Mouse (Mus musculus) lung, embryonic 16.5 days (tissue): ENCODE results near the gene Olfr1221. TPM values are rescaled to one million over a fixed set of nuclear protein-coding genes. Genes with fewer than 3 reads are reported as not detected.
"Not testable (repeated sequence)": the region's sequence is repeated elsewhere in the genome, so short reads cannot be mapped to it uniquely, and the experiment has no call there.

Experiments used
- ATAC-seq: fragments of 200-750 bp; cut with Nextera tagmentation; 2 replicates; pipeline ENCODE4 v1.8.0; 2017; ENCODE audit warnings: low read depth, mild to moderate bottlenecking, moderate library complexity
- H3K27ac ChIP-seq: fragments of 300-500 bp; sonication (generic); 2 replicates; pipeline ENCODE4 v1.5.1; 2014; ENCODE audit warnings: mild to moderate bottlenecking, control low read depth, low read length
- H3K27me3 ChIP-seq: fragments of 300-500 bp; sonication (generic); 2 replicates; pipeline ENCODE4 v1.6.1; 2014; ENCODE audit warnings: low read depth, low read length, mixed read lengths; ENCODE audit not compliant: control insufficient read depth, insufficient read depth
- H3K36me3 ChIP-seq: fragments of 300-500 bp; sonication (generic); 2 replicates; pipeline ENCODE4 v1.6.1; 2014; ENCODE audit warnings: low read length; ENCODE audit not compliant: control insufficient read depth, insufficient read depth
- H3K4me1 ChIP-seq: fragments of 300-500 bp; sonication (generic); replicated peaks from 2 replicates; pipeline ENCODE4 v1.6.1; 2014; ENCODE audit warnings: low read length, mixed read lengths; ENCODE audit not compliant: control insufficient read depth, insufficient read depth
- H3K4me2 ChIP-seq: fragments of 300-500 bp; sonication (generic); 2 replicates; pipeline ENCODE4 v1.6.1; 2014; ENCODE audit warnings: low read depth, low read length, control low read depth
- H3K4me3 ChIP-seq: fragments of 300-500 bp; sonication (generic); 2 replicates; pipeline ENCODE4 v1.5.1; 2014; ENCODE audit warnings: mild to moderate bottlenecking, low read length, control low read depth
- H3K9ac ChIP-seq: fragments of 300-500 bp; sonication (generic); 2 replicates; pipeline ENCODE4 v1.6.1; 2014; ENCODE audit warnings: low read length, control low read depth
- H3K9me3 ChIP-seq: fragments of 300-500 bp; sonication (generic); 2 replicates; pipeline ENCODE4 v1.6.1; 2016; ENCODE audit warnings: low read length; ENCODE audit not compliant: control insufficient read depth
- WGBS: fragments of 180-500 bp; shearing (Covaris S2); extraction: QIAGEN DNeasy Blood & Tissue Kit; methylation state at CpG from one replicate; pipeline ENCODE4 v1.1.7; 2014; 5-methylcytosine and 5-hydroxymethylcytosine counted together
- polyA plus RNA-seq: library from polyadenylated mRNA; unstranded; fragments of >200 nt; fragmentation: Nextera tagmentation; extraction: Ambion mirVana; gene quantifications from 2 replicates; pipeline ENCODE4 v1.2.1, GENCODE M21; 2015

The Olfr1221 gene
- polyA plus RNA-seq, result not detected in 2 replicates

DNA sequence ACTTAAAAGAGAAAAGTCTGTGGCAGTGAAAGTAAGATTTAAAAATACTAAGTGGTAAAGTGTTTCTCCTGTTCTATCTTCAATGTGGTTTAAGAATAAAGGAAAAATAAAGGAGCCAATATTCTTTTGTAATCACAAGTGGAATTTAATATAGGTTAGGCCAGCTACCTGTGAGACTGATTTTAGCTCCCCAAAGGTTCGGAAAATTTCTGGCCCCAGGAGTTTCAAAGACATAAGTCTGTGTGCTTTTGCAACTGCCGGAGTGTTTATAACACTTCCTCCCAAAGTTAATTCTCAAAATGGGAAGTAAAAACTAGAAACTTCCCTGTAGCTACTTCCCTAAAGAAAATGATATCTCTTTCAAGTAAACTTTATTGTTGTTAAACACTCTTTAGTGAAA is at the start of gene Olfr1221:
Gene Olfr1221 (minus strand): TSS at position 101 of the 400 bp plus-strand sequence.
- no peak for ATAC-seq
- H3K27me3 ChIP-seq, result no peaks in the 10 kb centered on the region
- no peak within 1 kb of the TSS for H3K9ac ChIP-seq
- no peak within 1 kb of the TSS for H3K4me2 ChIP-seq
- H3K9me3 ChIP-seq, result no peaks in the 10 kb centered on the region
- H3K27ac ChIP-seq, result no peak within 1 kb of the TSS
- no peaks in the 10 kb centered on the region for H3K4me1 ChIP-seq
- 71% methylated on average over 2 of the region's 2 CpGs for WGBS
- no peaks in the 10 kb centered on the region for H3K36me3 ChIP-seq
- no peak within 1 kb of the TSS for H3K4me3 ChIP-seq

DNA sequence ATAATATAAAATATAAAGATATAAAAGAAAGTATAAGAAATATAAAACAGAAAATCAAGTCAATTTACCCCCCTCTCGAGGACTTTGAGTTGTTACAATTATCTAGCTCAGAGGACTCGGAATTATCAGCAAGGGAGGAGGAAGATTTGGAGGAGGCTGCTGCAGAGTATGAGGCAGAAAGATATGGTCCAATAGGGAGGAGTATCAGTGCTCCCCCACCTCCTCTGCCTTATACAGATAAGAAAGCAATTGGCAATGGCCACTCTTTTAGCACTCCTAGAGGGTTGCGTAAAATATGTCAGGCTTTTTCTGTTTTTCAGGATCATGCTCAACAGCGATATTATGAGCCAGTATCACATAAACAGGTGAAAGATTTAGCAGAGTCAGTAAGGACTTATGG is 47.6 kb upstream of the Olfr1221 start:
- H3K9me3 ChIP-seq, H3K9ac ChIP-seq, H3K36me3 ChIP-seq, H3K27me3 ChIP-seq, H3K27ac ChIP-seq, ATAC-seq, H3K4me2 ChIP-seq, H3K4me3 ChIP-seq, H3K4me1 ChIP-seq: not testable (repeated sequence)
- 80% methylated on average over 4 of the region's 4 CpGs for WGBS

DNA sequence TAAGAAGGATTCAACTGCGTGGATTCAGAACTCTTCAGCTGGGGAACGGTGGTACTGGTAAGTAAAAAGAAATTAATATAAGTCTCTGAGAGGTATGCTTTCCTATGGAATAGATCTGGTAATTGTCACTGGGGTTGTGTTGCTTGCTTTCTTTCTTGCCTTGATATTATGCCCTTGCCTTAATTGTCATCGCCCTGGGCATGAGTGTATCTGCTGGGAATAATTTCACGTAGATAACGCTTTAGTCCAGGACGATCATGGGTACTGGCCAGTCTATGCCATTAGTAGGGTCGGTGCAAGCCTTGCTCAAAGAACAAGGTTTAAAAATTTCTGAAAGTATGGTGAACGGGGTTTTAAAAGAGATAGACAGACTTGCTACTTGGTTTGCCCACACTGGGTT is 46.9 kb upstream of the Olfr1221 start, which contains the start of gene Olfr1224-ps1:
Gene Olfr1224-ps1 (minus strand): TSS at position 101 of the 400 bp plus-strand sequence.
- not testable (repeated sequence) for H3K36me3 ChIP-seq, H3K4me1 ChIP-seq, H3K9me3 ChIP-seq, ATAC-seq, H3K27me3 ChIP-seq, H3K4me3 ChIP-seq, H3K27ac ChIP-seq, H3K9ac ChIP-seq, H3K4me2 ChIP-seq
- 91% methylated on average over 8 of the region's 8 CpGs for WGBS

DNA sequence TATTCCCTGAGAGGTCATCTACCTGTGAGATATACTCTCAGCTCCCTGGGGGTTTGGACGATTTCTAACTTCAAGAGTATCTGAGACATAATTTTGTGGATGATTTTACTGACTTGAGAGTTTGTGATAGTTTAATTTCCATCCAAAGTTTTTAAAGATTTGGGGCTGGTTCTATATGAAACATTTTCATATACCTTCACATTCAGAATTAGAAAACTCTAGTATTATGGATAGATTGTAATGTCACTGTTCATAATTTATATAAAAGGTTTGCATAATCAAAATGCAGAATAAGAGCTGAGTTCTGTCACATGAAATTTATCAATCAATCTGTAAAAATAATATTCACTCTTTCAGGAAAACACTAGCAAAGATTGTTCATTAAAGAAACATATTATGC is 34.4 kb upstream of the Olfr1221 start, which contains the start of gene Olfr1223:
Gene Olfr1223 (minus strand): TSS at position 101 of the 400 bp plus-strand sequence.
- 65% methylated on average over 1 of the region's 1 CpGs for WGBS
- H3K27me3 ChIP-seq, result no peaks in the 10 kb centered on the region
- no peak for ATAC-seq

DNA sequence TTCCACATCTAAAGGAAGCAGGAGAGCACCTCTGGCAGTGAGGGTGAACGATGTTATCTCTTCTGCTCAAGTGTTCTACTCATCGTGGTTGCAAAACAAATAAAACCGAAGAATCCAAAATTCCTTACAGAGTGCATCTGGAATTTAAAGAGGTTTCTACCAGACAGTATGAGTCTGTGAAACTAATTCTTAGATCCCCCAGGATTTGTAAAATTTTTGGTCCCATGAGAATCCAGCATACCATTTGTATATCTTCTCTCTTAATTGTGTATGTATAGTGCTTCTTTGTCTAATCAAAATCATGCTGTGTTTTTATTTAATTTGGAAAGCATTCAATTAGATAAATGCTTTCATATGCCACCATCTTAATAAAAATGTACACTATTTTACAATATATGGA is 15.9 kb upstream of the Olfr1221 start, which contains the start of gene Olfr1222:
Gene Olfr1222 (minus strand): TSS at position 101 of the 400 bp plus-strand sequence.
- H3K4me3 ChIP-seq, result no peak within 1 kb of the TSS
- H3K27me3 ChIP-seq, result no peaks in the 10 kb centered on the region
- no peak within 1 kb of the TSS for H3K9ac ChIP-seq
- no peaks in the 10 kb centered on the region for H3K36me3 ChIP-seq
- no peak within 1 kb of the TSS for H3K4me2 ChIP-seq
- no peak for ATAC-seq
- WGBS, result 36% methylated on average over 3 of the region's 3 CpGs
- H3K4me1 ChIP-seq, result no peaks in the 10 kb centered on the region
- no peaks in the 10 kb centered on the region for H3K9me3 ChIP-seq
- H3K27ac ChIP-seq, result no peak within 1 kb of the TSS

More for the DNA sequence above, 34.4 kb upstream of the Olfr1221 start, which contains the start of gene Olfr1223:
- Histone ChIP-seq H3K9ac (no peak within 1 kb of the TSS), H3K36me3 (no peaks in the 10 kb centered on the region), H3K27ac (no peak within 1 kb of the TSS), H3K4me1 (no peaks in the 10 kb centered on the region), H3K4me2 (no peak within 1 kb of the TSS), H3K9me3 (no peaks in the 10 kb centered on the region), H3K4me3 (no peak within 1 kb of the TSS)

DNA sequence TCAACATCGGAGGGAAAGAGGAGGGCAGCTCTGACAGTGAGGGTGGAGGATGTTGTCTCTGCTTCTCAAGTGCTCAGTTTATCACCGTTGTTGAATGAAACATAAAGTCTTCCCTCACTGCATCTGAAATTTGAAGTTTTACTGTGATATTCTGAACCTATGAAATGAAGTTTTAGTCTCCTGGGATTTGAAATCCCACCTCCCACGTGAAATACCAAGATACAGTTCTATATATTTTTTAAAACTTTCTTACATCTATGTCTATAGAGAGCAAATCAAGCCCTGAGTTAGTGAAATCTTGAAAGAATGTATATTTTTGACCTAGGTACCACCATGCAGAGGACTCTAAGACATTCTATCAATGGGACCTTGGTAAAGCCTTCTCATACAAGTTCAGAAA is 10.3 kb downstream of the Olfr1221 start, which contains the start of gene Olfr1220:
Gene Olfr1220 (minus strand): TSS at position 101 of the 400 bp plus-strand sequence.
- 67% methylated on average over 3 of the region's 3 CpGs for WGBS
- Histone ChIP-seq H3K4me2 (no peak within 1 kb of the TSS), H3K9ac (no peak within 1 kb of the TSS), H3K27me3 (no peaks in the 10 kb centered on the region), H3K9me3 (no peaks in the 10 kb centered on the region), H3K4me3 (no peak within 1 kb of the TSS), H3K4me1 (no peaks in the 10 kb centered on the region), H3K36me3 (no peaks in the 10 kb centered on the region), H3K27ac (no peak within 1 kb of the TSS)
- no peak for ATAC-seq

DNA sequence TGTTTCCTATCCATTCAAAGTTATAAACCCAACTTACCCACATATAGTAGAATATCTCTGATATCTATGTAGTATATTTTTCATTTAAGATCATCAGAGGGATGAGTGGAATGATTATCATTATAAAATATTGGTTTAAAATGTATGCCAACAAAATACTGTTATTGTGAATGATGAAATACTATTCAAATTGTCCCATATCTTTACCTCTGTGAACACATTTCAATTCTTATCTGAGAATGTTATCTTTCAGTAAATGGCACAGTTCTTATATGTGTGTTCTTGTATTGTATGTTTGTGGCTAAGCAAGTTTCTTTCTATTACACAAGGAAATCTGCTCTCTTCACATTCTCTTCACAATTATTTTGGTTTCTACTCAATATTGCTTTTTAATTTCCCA is 11.4 kb downstream of the Olfr1221 start:
- Histone ChIP-seq H3K27me3 (no peaks in the 10 kb centered on the region), H3K4me1 (no peaks in the 10 kb centered on the region), H3K9me3 (no peaks in the 10 kb centered on the region), H3K4me3 (no peak overlapping the region), H3K36me3 (no peaks in the 10 kb centered on the region), H3K27ac (no peak overlapping the region), H3K9ac (no peak overlapping the region), H3K4me2 (no peak overlapping the region)
- ATAC-seq, result no peak

DNA sequence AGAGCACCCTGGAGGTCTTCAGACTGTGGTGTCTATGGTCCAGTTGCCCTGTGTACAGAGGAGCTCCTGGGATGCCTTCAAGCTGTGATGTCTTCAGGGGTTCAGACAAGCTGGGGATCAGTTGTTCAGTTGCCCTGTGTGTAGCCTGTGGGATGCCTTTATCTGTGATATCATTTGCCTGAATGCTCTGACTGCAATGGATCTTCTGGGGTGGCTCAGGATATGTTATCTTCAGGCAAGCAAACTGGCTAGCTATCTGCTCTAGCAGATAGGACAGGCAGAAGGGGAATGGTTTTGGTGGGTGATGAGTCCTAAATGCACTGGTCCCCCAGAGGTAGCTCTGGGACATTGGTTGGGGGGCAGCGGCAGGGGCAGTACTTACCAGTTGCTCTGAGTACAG is 23.2 kb downstream of the Olfr1221 start:
- ATAC-seq, result no peak
- 92% methylated on average over 1 of the region's 1 CpGs for WGBS
- H3K4me2 ChIP-seq, result no peak overlapping the region

DNA sequence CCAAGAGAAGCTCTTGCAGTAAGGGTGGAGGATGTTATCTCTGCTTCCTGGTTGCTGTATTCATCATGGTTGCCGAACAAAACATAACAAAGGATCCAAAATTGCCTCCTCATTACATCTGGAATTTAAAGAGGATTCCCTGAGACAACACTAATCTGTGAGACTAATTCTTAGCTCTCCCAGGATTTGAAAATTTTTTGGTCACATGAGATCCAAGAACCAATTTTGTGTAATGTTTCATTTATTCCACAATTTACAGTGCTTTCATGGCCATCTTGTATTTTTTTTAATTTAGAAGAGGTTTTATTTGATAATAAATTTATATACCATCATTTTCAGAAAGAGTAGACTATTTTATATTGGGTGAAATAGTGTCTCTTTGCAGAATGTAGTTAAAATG is 33.7 kb downstream of the Olfr1221 start, which contains the start of gene Olfr1219:
Gene Olfr1219 (minus strand): TSS at position 101 of the 400 bp plus-strand sequence.
- no peak for ATAC-seq
- Histone ChIP-seq H3K4me2 (no peak within 1 kb of the TSS), H3K9me3 (no peaks in the 10 kb centered on the region), H3K4me1 (no peaks in the 10 kb centered on the region), H3K4me3 (no peak within 1 kb of the TSS), H3K36me3 (no peaks in the 10 kb centered on the region), H3K27ac (no peak within 1 kb of the TSS), H3K27me3 (no peaks in the 10 kb centered on the region), H3K9ac (no peak within 1 kb of the TSS)
- WGBS, result 52% methylated on average over 1 of the region's 1 CpGs

More for the DNA sequence above, 23.2 kb downstream of the Olfr1221 start:
- no peak overlapping the region for H3K27ac ChIP-seq
- H3K4me1 ChIP-seq, result no peaks in the 10 kb centered on the region
- no peaks in the 10 kb centered on the region for H3K9me3 ChIP-seq
- no peak overlapping the region for H3K9ac ChIP-seq
- no peak overlapping the region for H3K4me3 ChIP-seq
- no peaks in the 10 kb centered on the region for H3K36me3 ChIP-seq
- no peaks in the 10 kb centered on the region for H3K27me3 ChIP-seq

DNA sequence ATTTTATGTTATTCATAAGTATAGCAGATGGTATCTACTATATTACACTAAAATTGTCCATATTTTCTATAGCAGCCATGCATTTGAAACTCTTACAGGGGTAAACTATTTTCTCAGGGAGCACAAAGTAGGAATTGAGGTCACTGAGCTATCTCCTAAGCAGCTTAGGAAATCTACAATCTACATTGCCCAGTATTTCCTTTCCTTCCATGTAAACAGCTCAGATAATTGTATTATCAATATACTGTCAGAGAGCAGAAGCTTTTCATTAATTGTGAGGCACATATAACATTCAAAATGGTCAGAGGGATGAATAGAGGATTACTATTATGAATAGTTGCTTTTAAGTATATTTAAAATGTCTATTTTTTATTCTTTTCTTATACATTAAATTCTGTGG is 35.6 kb downstream of the Olfr1221 start:
- no peaks in the 10 kb centered on the region for H3K36me3 ChIP-seq
- ATAC-seq, result no peak
- H3K9ac ChIP-seq, result no peak overlapping the region
- no peak overlapping the region for H3K4me2 ChIP-seq
- no peak overlapping the region for H3K27ac ChIP-seq
- H3K9me3 ChIP-seq, result no peaks in the 10 kb centered on the region
- no peaks in the 10 kb centered on the region for H3K27me3 ChIP-seq
- H3K4me1 ChIP-seq, result no peaks in the 10 kb centered on the region
- no peak overlapping the region for H3K4me3 ChIP-seq
